Mouse (Mus musculus) monocyte, adult 2 months (primary cell): ENCODE results near the gene Aadacl4.
"Not testable (repeated sequence)": the region's sequence is repeated elsewhere in the genome, so short reads cannot be mapped to it uniquely, and the experiment has no call there.

ENCODE experiments used
- DNase-seq, 2 experiments: peaks; one replicate each; pipeline ENCODE4 v3.0.0; 2022; ENCODE audit warnings: low spot score in 2 of 2, low read depth in 1 of 2

Aadacl4 gene

GRCm38 (mm10) chr4:144613407-144613806 lies at the start of gene Aadacl4:
Gene Aadacl4 (plus strand): TSS chr4:144613707.
- no peak for DNase-seq

GRCm38 (mm10) chr4:144565034-144565433 lies 48.5 kb upstream of the Aadacl4 start, which contains the start of gene Gm13124:
Gene Gm13124 (minus strand): TSS chr4:144565134.
- no peak for DNase-seq

GRCm38 (mm10) chr4:144567752-144568151 lies 45.8 kb upstream of the Aadacl4 start:
- no peak for DNase-seq

- DNase-seq, result not testable (repeated sequence)
Observed at GRCm38 (mm10) chr4:144586207-144586606, 27.3 kb upstream of the Aadacl4 start.

GRCm38 (mm10) chr4:144592790-144593189 lies 20.7 kb upstream of the Aadacl4 start:
- no peak for DNase-seq

- no peak for DNase-seq
Observed at GRCm38 (mm10) chr4:144614586-144614985, 1.1 kb downstream of the Aadacl4 start.

- DNase-seq, result no peak
Observed at GRCm38 (mm10) chr4:144638263-144638662, 24.8 kb downstream of the Aadacl4 start.
